Mouse (Mus musculus): ENCODE results near the gene Ptprn. TPM values are rescaled to one million over a fixed set of nuclear protein-coding genes. Genes with fewer than 3 reads are reported as not detected.

Ptprn gene
- total and polyA plus RNA-seq, 3 experiments = not detected

GRCm38 (mm10) chr1:75217893-75218226 is 46.4 kb downstream of the Ptprn start:
- in situ Hi-C loops (cut with MboI; ENCODE audit: low pct_ligation_motif_present, low pct_unique_long_range_greater_than_20kb, low sequenced_read_pairs) = no loop called here
- H3K36me3 ChIP-seq (replicated peaks in 1 of 2; ENCODE audit: control insufficient read depth in 1 of 2, insufficient read depth in 1 of 2, low read length in 1 of 2) = peaks cover 36 to 48% of the 10 kb centered on the region in 2 experiments

GRCm38 (mm10) chr1:75216797-75217585 is 47.3 kb downstream of the Ptprn start:
- Histone ChIP-seq H3K36me3 (replicated peaks in 1 of 2; ENCODE audit: control insufficient read depth in 1 of 2, insufficient read depth in 1 of 2, low read length in 1 of 2) (peaks cover 45 to 56% of the 10 kb centered on the region in 2 experiments), H3K4me1 (ENCODE audit: control insufficient read depth in 1 of 2, insufficient read depth in 2 of 2) (peaks cover 19 to 68% of the 10 kb centered on the region in 2 experiments), H3K79me2 (replicated peaks; ENCODE audit: control insufficient read depth, extremely low read depth, insufficient read depth, poor library complexity, severe bottlenecking) (peaks cover 35% of the 10 kb centered on the region), H3K27me3 (replicated peaks) (no peaks in the 10 kb centered on the region), H3K9ac (ENCODE audit: insufficient read depth, low read depth) (0 out of 2 replicates have a peak overlapping the region, but pooled peaks have one; percentile 88), H3K9me3 (replicated peaks; ENCODE audit: low read length) (peaks cover 2% of the 10 kb centered on the region), H3K4me3 (replicated peaks in 1 of 3; ENCODE audit: low read depth in 2 of 3, low read length in 2 of 3, poor library complexity in 1 of 3) (peak overlapping the region in 2 of 3 experiments; percentile 88 to 94), H3K4me2 (ENCODE audit: insufficient read depth, low read depth, poor library complexity, severe bottlenecking) (peak overlapping the region; percentile 86), H3K27ac (ENCODE audit: insufficient read depth, low read depth) (no peak overlapping the region)
- no peak for TF ChIP-seq PAX5 (IDR thresholded peaks at IDR 0.05; ENCODE audit: low read length)
- no peak for TF ChIP-seq RAD21 (IDR thresholded peaks at IDR 0.05; ENCODE audit: low read depth, low read length)
- TF ChIP-seq TCF12 (IDR thresholded peaks at IDR 0.05; ENCODE audit: low read depth, low read length) = no peak
- no peak for TF ChIP-seq E2F4 (IDR thresholded peaks at IDR 0.05; ENCODE audit: insufficient replicate concordance, low read depth, low read length)
- TF ChIP-seq CHD2 (IDR thresholded peaks at IDR 0.05; ENCODE audit: low read length) = no peak
- no peak for TF ChIP-seq USF1 (IDR thresholded peaks at IDR 0.05; ENCODE audit: low read depth, low read length)
- no peak for TF ChIP-seq MXI1 (IDR thresholded peaks at IDR 0.05; ENCODE audit: low read depth, low read length)
- TF ChIP-seq CHD1 (IDR thresholded peaks at IDR 0.05; ENCODE audit: low read depth, low read length) = no peak
- TF ChIP-seq POLR2A (IDR thresholded peaks at IDR 0.05; ENCODE audit: low read depth, low read length) = no peak
- no peak for TF ChIP-seq TBP (conservative IDR thresholded peaks at IDR 0.05; ENCODE audit: low read depth, low read length)
- no peak for TF ChIP-seq MEF2A (IDR thresholded peaks at IDR 0.05; ENCODE audit: borderline replicate concordance, low read depth, low read length)
- TF ChIP-seq BHLHE40 (IDR thresholded peaks at IDR 0.05; ENCODE audit: low read depth, low read length) = no peak
- no peak for TF ChIP-seq JUND (conservative IDR thresholded peaks at IDR 0.05; ENCODE audit: low read depth, low read length)
- TF ChIP-seq NRF1 (IDR thresholded peaks at IDR 0.05; ENCODE audit: low read depth, low read length) = no peak
- dilution Hi-C loops (cut with MboI; ENCODE audit: extremely low pct_ligation_motif_present, extremely low pct_unique_long_range_greater_than_20kb, low sequenced_read_pairs) = no loop called here
- no peak for DNase-seq (ENCODE audit: extremely low read depth)
- in situ Hi-C loops (cut with MboI; ENCODE audit: low pct_ligation_motif_present, low pct_unique_long_range_greater_than_20kb, low sequenced_read_pairs) = no loop called here

More at GRCm38 (mm10) chr1:75217893-75218226, 46.4 kb downstream of the Ptprn start:
- H3K9ac ChIP-seq (ENCODE audit: insufficient read depth, low read depth) = peak overlapping the region; percentile 88
- no peak for DNase-seq (ENCODE audit: extremely low read depth)
- peak overlapping the region; percentile 74 to 94 (median 88) for H3K4me3 ChIP-seq (replicated peaks in 1 of 3; ENCODE audit: low read depth in 2 of 3, low read length in 2 of 3, poor library complexity in 1 of 3)
- no peak for TF ChIP-seq HCFC1 (IDR thresholded peaks at IDR 0.05; ENCODE audit: low read depth, low read length)
- 0 out of 2 replicates have a peak, but pooled peaks have one; percentile 3 for TF ChIP-seq MAX (IDR thresholded peaks at IDR 0.05; ENCODE audit: low read length)
- peak overlapping the region; percentile 63 for H3K27ac ChIP-seq (ENCODE audit: insufficient read depth, low read depth)
- peaks cover 22 to 65% of the 10 kb centered on the region in 2 experiments for H3K4me1 ChIP-seq (ENCODE audit: control insufficient read depth in 1 of 2, insufficient read depth in 2 of 2)
- H3K4me2 ChIP-seq (ENCODE audit: insufficient read depth, low read depth, poor library complexity, severe bottlenecking) = peak overlapping the region; percentile 86
- H3K9me3 ChIP-seq (replicated peaks; ENCODE audit: low read length) = peaks cover 2% of the 10 kb centered on the region
- no peaks in the 10 kb centered on the region for H3K27me3 ChIP-seq (replicated peaks)
- dilution Hi-C loops (cut with MboI; ENCODE audit: extremely low pct_ligation_motif_present, extremely low pct_unique_long_range_greater_than_20kb, low sequenced_read_pairs) = no loop called here
- H3K79me2 ChIP-seq (replicated peaks; ENCODE audit: control insufficient read depth, extremely low read depth, insufficient read depth, poor library complexity, severe bottlenecking) = peaks cover 35% of the 10 kb centered on the region
